Mouse (Mus musculus) C3H10T1/2 (cell line): Measurements from ENCODE around the gene Rnf32. TPM values are rescaled to one million over a fixed set of nuclear protein-coding genes. Genes with fewer than 3 reads are reported as not detected.

Source experiments
- polyA plus RNA-seq, 2 experiments: library from polyadenylated mRNA; unstranded; fragments of >200 nt; fragmentation: generic; extraction: Trizol; gene quantifications; one replicate each; pipeline ENCODE4 v1.2.1; 2012; ENCODE audit warnings: missing spikeins in 2 of 2

Gene Rnf32
- polyA plus RNA-seq = under 1 TPM in 1 of 2 experiments, not detected in 1; 0.02 TPM

DNA sequence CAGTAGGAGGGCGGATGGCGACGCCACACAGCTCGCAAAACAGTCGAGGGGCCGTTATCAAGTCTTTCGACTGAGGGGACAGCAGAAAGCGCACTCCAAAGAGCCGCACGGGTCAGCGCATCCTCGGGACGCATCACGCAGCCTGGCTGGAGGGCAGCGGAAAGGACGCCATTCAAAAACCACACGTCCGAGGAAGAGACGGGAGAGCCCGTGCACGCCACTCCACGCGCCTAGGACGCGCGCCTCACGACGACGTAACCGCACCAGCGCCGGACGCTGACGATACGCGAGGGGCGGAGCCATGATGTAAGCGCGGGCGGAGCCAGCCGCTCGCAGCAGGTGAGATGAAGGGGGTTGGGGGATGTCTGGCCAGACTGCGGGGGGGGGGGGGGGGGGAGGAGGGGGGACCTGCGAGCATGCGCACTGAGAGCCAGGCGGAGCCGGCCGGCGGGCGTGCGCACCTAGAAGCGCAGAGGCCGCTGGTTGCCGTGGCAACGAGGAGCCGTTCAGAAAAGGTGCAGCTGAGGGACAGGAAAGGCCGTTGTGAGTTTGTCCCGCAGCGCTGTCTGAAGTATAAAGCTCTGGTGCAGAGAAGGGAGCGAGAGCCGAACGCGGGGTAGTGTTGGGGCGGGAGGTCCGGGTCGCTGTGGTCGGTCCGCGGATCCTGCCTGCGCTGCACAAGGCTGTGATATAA, at the start of gene Rnf32:
Rnf32 (plus strand) TSS at position 423 of the 694 bp plus-strand sequence.

Other genes starting within 250 kb of the Rnf32 start
- 1 to 10 TPM in 1 of 2 experiments, under 1 TPM in 1; 0.22 to 1.5 TPM for gene Lmbr1, start 182.4 kb downstream of the Rnf32 start, polyA plus RNA-seq
- 10 to 100 TPM in 1 of 2 experiments, 1 to 10 TPM in 1; 1.9 to 12.3 TPM for gene Nom1, start 238.7 kb downstream of the Rnf32 start, polyA plus RNA-seq